9 mouse cellular contexts compared by ENCODE assay signal in the genomic region with DNA sequence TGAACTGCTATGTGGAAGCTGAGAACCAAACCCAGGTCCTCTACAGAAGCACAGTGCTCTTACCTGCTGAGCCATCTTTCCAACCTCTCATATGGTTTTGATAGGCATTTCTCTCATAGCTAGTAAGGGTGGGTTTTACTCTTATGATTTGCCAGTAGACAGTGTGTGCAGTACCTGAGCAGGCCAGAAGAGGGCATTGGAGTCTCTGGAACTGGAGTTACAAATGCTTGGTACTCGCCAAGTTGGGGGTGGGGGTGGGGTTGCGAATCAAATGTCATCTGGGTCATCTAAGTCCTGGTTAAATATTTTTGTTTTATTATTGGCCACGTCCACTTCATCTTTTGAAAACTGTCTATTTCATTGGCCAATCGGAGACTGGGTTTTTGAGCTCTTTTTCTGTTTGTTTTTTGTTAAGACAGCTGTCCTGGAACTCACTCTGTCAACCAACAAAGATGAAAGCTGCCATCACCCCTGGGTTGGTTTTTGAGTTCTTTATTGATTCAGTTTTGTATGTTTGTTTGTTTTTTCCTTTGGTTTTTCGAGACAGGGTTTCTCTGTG. TPM values are rescaled to one million over a fixed set of nuclear protein-coding genes. Genes with fewer than 3 reads are reported as not detected.
A peak's percentile ranks its signal among the peaks of the same experiment; 100 is the strongest.
DNase-seq lines count a peak whose midpoint lies in the region; ATAC-seq lines count a peak whose summit lies in the region.
"Had no signal": no experiment of that assay in that cellular context is flagged by ENCODE, and none has a peak within 500 bp of the region (broad histone marks: within the 10 kb centered on the region; RNA-seq: fewer than 3 reads in every experiment).

No protein-coding gene starts in this region.

- WGBS in heart, embryonic 10.5 days, result 65% methylated on average over 5 of the region's 5 CpGs

- DNase-seq in heart, adult 11 months, result peak; percentile 93
- DNase-seq in heart, embryonic 10.5 days (ENCODE audit: low spot score), result no peak
- DNase-seq in 3T3-L1 (ENCODE audit: low read depth, low spot score) (peak; percentile 81), MN1 (ENCODE audit: low spot score) (peak; percentile 43)
- DNase-seq in embryo, embryonic 10.5 days (ENCODE audit: low spot score), result peak; percentile 77
- DNase-seq in layer of hippocampus, adult 9-11 months, result peak; percentile 77
- peak; percentile 80 to 85 for DNase-seq in thymus, postnatal 36 days

- H3K4me3 ChIP-seq in heart, embryonic 10.5 days, result no peak overlapping the region
- H3K4me3 ChIP-seq: limb, embryonic 15.5 days had no signal

- H3K27me3 ChIP-seq in heart, embryonic 10.5 days (ENCODE audit: insufficient read depth, poor library complexity, severe bottlenecking), result no peaks in the 10 kb centered on the region
- H3K27me3 ChIP-seq: limb, embryonic 15.5 days had no signal

- H3K4me1 ChIP-seq in heart, embryonic 10.5 days, result peaks cover 14% of the 10 kb centered on the region

- H3K9me3 ChIP-seq in heart, embryonic 10.5 days, result no peaks in the 10 kb centered on the region
- H3K9me3 ChIP-seq: limb, embryonic 15.5 days had no signal

- peak; percentile 58; the same call in 1 of the 2 replicates for ATAC-seq in monocyte, adult 5-6 weeks (replicated peaks; ENCODE audit: insufficient number of reproducible peaks, low FRiP score, low TSS enrichment, poor library complexity, severe bottlenecking)

- H3K27ac ChIP-seq in heart, embryonic 10.5 days, result no peak overlapping the region
- H3K27ac ChIP-seq: limb, embryonic 15.5 days had no signal

- peaks cover 43% of the 10 kb centered on the region for H3K36me3 ChIP-seq in heart, embryonic 10.5 days

RNA-seq across cellular contexts. Expression of a gene that starts 21.9 kb away (rescaled TPM):
- polyA plus RNA-seq in heart, embryonic 10.5 days (2016; fragmentation: Nextera tagmentation; extraction: Ambion mirVana), result 15.9 and 18.7 TPM in 2 replicates
- 4.7 to 22.7 TPM (median 19.3 TPM) in 3 replicates for total RNA-seq in monocyte, adult 5-6 weeks (2017)

RNA-seq across cellular contexts. Expression of a gene that starts 22.0 kb away (rescaled TPM):
- 921 and 966 TPM in 2 replicates for polyA plus RNA-seq in heart, embryonic 10.5 days (2016; fragmentation: Nextera tagmentation; extraction: Ambion mirVana)
- total RNA-seq in monocyte, adult 5-6 weeks (2017), result 791 to 1,058 TPM (median 1,006 TPM) in 3 replicates

RNA-seq across cellular contexts. Expression of a gene that starts 22.9 kb away (rescaled TPM):
- 0.34 and 0.67 TPM in 2 replicates for polyA plus RNA-seq in heart, embryonic 10.5 days (2016; fragmentation: Nextera tagmentation; extraction: Ambion mirVana)
- 2.9 TPM in 1 of 3 replicates, not detected in the others for total RNA-seq in monocyte, adult 5-6 weeks (2017)

RNA-seq across cellular contexts. Expression of a gene that starts 29.3 kb away (rescaled TPM):
- 45.6 and 52.9 TPM in 2 replicates for polyA plus RNA-seq in heart, embryonic 10.5 days (2016; fragmentation: Nextera tagmentation; extraction: Ambion mirVana)
- total RNA-seq in monocyte, adult 5-6 weeks (2017), result 19.1 to 27.0 TPM (median 23.6 TPM) in 3 replicates
